Mouse (Mus musculus) CD4-positive, CD25-positive, alpha-beta regulatory T cell, adult 2 months (primary cell): Measurements from ENCODE around the gene Fut1.

Experiments
- DNase-seq: peaks from one replicate; pipeline ENCODE4 v3.0.0-alpha.2; 2012; ENCODE audit warnings: low read depth, low spot score

Gene Fut1

DNA sequence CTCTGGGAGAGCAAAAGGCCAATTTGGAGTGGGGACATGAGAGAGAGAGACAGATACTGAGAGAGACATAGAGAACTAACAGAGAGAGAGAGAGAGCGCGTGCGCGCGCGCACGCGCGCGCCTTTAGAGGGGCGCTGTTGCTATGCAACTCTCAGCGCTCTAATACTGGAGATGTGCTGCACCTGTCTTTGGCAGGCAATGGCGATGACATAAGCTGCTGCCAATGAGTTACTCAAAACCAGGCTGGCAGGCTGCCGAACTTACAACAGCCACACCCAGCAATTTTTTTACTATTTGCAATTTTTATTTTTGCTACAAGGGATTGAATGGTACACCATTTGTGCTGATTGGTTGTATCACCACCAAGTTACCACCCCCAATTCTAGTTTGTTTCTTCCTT lies 50.7 kb downstream of the Fut1 start:
- no peak for DNase-seq

DNA sequence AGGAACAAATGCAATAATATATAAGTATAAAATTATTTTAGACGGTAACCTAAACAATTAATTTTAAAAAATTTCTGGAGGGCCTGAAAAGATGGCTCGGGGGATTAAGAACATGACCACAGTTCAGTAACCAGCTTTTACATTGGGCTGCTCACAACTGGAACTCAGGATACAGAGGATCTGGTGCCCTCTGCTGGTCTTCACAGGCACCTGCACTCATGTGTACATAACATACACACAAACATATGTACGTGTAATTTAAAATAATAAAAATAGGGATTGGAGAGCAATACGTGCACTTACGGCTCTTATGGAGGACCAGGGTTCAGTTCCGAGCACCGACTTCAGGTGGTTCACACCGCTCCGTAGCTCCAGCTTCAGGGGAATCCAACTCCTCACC lies 51.8 kb downstream of the Fut1 start:
- DNase-seq: peak; percentile 46
